Mouse (Mus musculus): ENCODE data around the gene Dll4. TPM values are rescaled to one million over a fixed set of nuclear protein-coding genes. Genes with fewer than 3 reads are reported as not detected.

Gene Dll4
- polyA plus RNA-seq, 1 experiment: not detected

GRCm38 (mm10) chr2:119355089-119355488 lies 29.5 kb downstream of the Dll4 start:
- H3K27me3 ChIP-seq (ENCODE audit: control insufficient read depth, insufficient read depth, insufficient read length): no peaks in the 10 kb centered on the region
- H3K79me2 ChIP-seq (ENCODE audit: control insufficient read depth, insufficient read depth): peaks cover 13% of the 10 kb centered on the region
- peaks cover 14% of the 10 kb centered on the region for H3K36me3 ChIP-seq (ENCODE audit: control insufficient read depth, insufficient read depth)
- H3ac ChIP-seq (ENCODE audit: control insufficient read depth, insufficient read length, low read depth): no peak overlapping the region
- no peak overlapping the region for H3K4me3 ChIP-seq (ENCODE audit: insufficient read depth, poor library complexity, severe bottlenecking)
- no peak for TF ChIP-seq MAX (IDR thresholded peaks at IDR 0.05)
- no peak for TF ChIP-seq FOSL1 (IDR thresholded peaks at IDR 0.05; ENCODE audit: insufficient read depth, low read length, poor library complexity, severe bottlenecking)
- TF ChIP-seq MYOG (IDR thresholded peaks at IDR 0.05; ENCODE audit: control insufficient read depth, extremely low read depth, insufficient read length): no peak
- no peak for TF ChIP-seq USF1 (IDR thresholded peaks at IDR 0.05; ENCODE audit: low read depth)
- TF ChIP-seq CEBPB (IDR thresholded peaks at IDR 0.05; ENCODE audit: low read depth): no peak
- TF ChIP-seq CTCF (IDR thresholded peaks at IDR 0.05; ENCODE audit: control insufficient read depth, insufficient read depth, insufficient read length): no peak
- TF ChIP-seq MYOD1 (IDR thresholded peaks at IDR 0.05; ENCODE audit: control insufficient read depth, insufficient read length, low read depth): no peak
- H3K79me3 ChIP-seq (ENCODE audit: low read depth): no peaks in the 10 kb centered on the region

GRCm38 (mm10) chr2:119355651-119356050 lies 30.1 kb downstream of the Dll4 start:
- H3K79me3 ChIP-seq (ENCODE audit: low read depth): no peaks in the 10 kb centered on the region
- TF ChIP-seq CTCF (IDR thresholded peaks at IDR 0.05; ENCODE audit: control insufficient read depth, insufficient read depth, insufficient read length): peak; percentile 24
- no peak for TF ChIP-seq USF1 (IDR thresholded peaks at IDR 0.05; ENCODE audit: low read depth)
- H3K4me3 ChIP-seq (ENCODE audit: insufficient read depth, poor library complexity, severe bottlenecking): no peak overlapping the region
- no peaks in the 10 kb centered on the region for H3K27me3 ChIP-seq (ENCODE audit: control insufficient read depth, insufficient read depth, insufficient read length)
- H3ac ChIP-seq (ENCODE audit: control insufficient read depth, insufficient read length, low read depth): no peak overlapping the region
- peaks cover 13% of the 10 kb centered on the region for H3K79me2 ChIP-seq (ENCODE audit: control insufficient read depth, insufficient read depth)
- peaks cover 14% of the 10 kb centered on the region for H3K36me3 ChIP-seq (ENCODE audit: control insufficient read depth, insufficient read depth)

- TF ChIP-seq MAX (IDR thresholded peaks at IDR 0.05) (no peak), CEBPB (IDR thresholded peaks at IDR 0.05; ENCODE audit: low read depth) (no peak), USF1 (IDR thresholded peaks at IDR 0.05; ENCODE audit: low read depth) (no peak), CTCF (IDR thresholded peaks at IDR 0.05; ENCODE audit: control insufficient read depth, insufficient read depth, insufficient read length) (no peak), FOSL1 (IDR thresholded peaks at IDR 0.05; ENCODE audit: insufficient read depth, low read length, poor library complexity, severe bottlenecking) (no peak), MYOD1 (IDR thresholded peaks at IDR 0.05; ENCODE audit: control insufficient read depth, insufficient read length, low read depth) (no peak), MYOG (IDR thresholded peaks at IDR 0.05; ENCODE audit: control insufficient read depth, extremely low read depth, insufficient read length) (no peak)
- Histone ChIP-seq H3K27me3 (ENCODE audit: control insufficient read depth, insufficient read depth, insufficient read length) (no peaks in the 10 kb centered on the region), H3K36me3 (ENCODE audit: control insufficient read depth, insufficient read depth) (peaks cover 15% of the 10 kb centered on the region), H3K4me3 (ENCODE audit: insufficient read depth, poor library complexity, severe bottlenecking) (no peak overlapping the region), H3K79me2 (ENCODE audit: control insufficient read depth, insufficient read depth) (peaks cover 12% of the 10 kb centered on the region), H3ac (ENCODE audit: control insufficient read depth, insufficient read length, low read depth) (no peak overlapping the region), H3K79me3 (ENCODE audit: low read depth) (no peaks in the 10 kb centered on the region)
These were observed 30.7 kb downstream of the Dll4 start for GRCm38 (mm10) chr2:119356310-119356709.

GRCm38 (mm10) chr2:119356805-119357204 lies 31.2 kb downstream of the Dll4 start:
- Histone ChIP-seq H3K4me3 (ENCODE audit: insufficient read depth, poor library complexity, severe bottlenecking) (no peak overlapping the region), H3ac (ENCODE audit: control insufficient read depth, insufficient read length, low read depth) (no peak overlapping the region), H3K79me3 (ENCODE audit: low read depth) (no peaks in the 10 kb centered on the region)

GRCm38 (mm10) chr2:119358249-119358648 lies 32.7 kb downstream of the Dll4 start:
- no peak for TF ChIP-seq USF1 (IDR thresholded peaks at IDR 0.05; ENCODE audit: low read depth)
- TF ChIP-seq MYOD1 (IDR thresholded peaks at IDR 0.05; ENCODE audit: control insufficient read depth, insufficient read length, low read depth): peak; percentile 15
- peak; percentile 47 for TF ChIP-seq MAX (IDR thresholded peaks at IDR 0.05)
- TF ChIP-seq MYOG (IDR thresholded peaks at IDR 0.05; ENCODE audit: control insufficient read depth, extremely low read depth, insufficient read length): no peak
- no peak for TF ChIP-seq FOSL1 (IDR thresholded peaks at IDR 0.05; ENCODE audit: insufficient read depth, low read length, poor library complexity, severe bottlenecking)
- peaks cover 16% of the 10 kb centered on the region for H3K36me3 ChIP-seq (ENCODE audit: control insufficient read depth, insufficient read depth)
- no peaks in the 10 kb centered on the region for H3K79me3 ChIP-seq (ENCODE audit: low read depth)
- H3ac ChIP-seq (ENCODE audit: control insufficient read depth, insufficient read length, low read depth): no peak overlapping the region
- H3K4me3 ChIP-seq (ENCODE audit: insufficient read depth, poor library complexity, severe bottlenecking): no peak overlapping the region
- no peaks in the 10 kb centered on the region for H3K27me3 ChIP-seq (ENCODE audit: control insufficient read depth, insufficient read depth, insufficient read length)
- H3K79me2 ChIP-seq (ENCODE audit: control insufficient read depth, insufficient read depth): no peaks in the 10 kb centered on the region

More at GRCm38 (mm10) chr2:119356805-119357204, 31.2 kb downstream of the Dll4 start:
- Histone ChIP-seq H3K79me2 (ENCODE audit: control insufficient read depth, insufficient read depth) (peaks cover 7% of the 10 kb centered on the region), H3K36me3 (ENCODE audit: control insufficient read depth, insufficient read depth) (peaks cover 18% of the 10 kb centered on the region), H3K27me3 (ENCODE audit: control insufficient read depth, insufficient read depth, insufficient read length) (no peaks in the 10 kb centered on the region)
- TF ChIP-seq MAX (IDR thresholded peaks at IDR 0.05): no peak
- no peak for TF ChIP-seq CEBPB (IDR thresholded peaks at IDR 0.05; ENCODE audit: low read depth)
- TF ChIP-seq FOSL1 (IDR thresholded peaks at IDR 0.05; ENCODE audit: insufficient read depth, low read length, poor library complexity, severe bottlenecking): no peak
- TF ChIP-seq CTCF (IDR thresholded peaks at IDR 0.05; ENCODE audit: control insufficient read depth, insufficient read depth, insufficient read length): no peak
- TF ChIP-seq MYOD1 (IDR thresholded peaks at IDR 0.05; ENCODE audit: control insufficient read depth, insufficient read length, low read depth): no peak
- TF ChIP-seq USF1 (IDR thresholded peaks at IDR 0.05; ENCODE audit: low read depth): no peak
- TF ChIP-seq MYOG (IDR thresholded peaks at IDR 0.05; ENCODE audit: control insufficient read depth, extremely low read depth, insufficient read length): no peak

- TF ChIP-seq MAX (IDR thresholded peaks at IDR 0.05): no peak
- no peak for TF ChIP-seq FOSL1 (IDR thresholded peaks at IDR 0.05; ENCODE audit: insufficient read depth, low read length, poor library complexity, severe bottlenecking)
- no peak for TF ChIP-seq CEBPB (IDR thresholded peaks at IDR 0.05; ENCODE audit: low read depth)
- no peak for TF ChIP-seq MYOD1 (IDR thresholded peaks at IDR 0.05; ENCODE audit: control insufficient read depth, insufficient read length, low read depth)
- no peak for TF ChIP-seq USF1 (IDR thresholded peaks at IDR 0.05; ENCODE audit: low read depth)
These were observed 34.2 kb downstream of the Dll4 start for GRCm38 (mm10) chr2:119359721-119360291.

More at GRCm38 (mm10) chr2:119359721-119360291, 34.2 kb downstream of the Dll4 start:
- peaks cover 4% of the 10 kb centered on the region for H3K36me3 ChIP-seq (ENCODE audit: control insufficient read depth, insufficient read depth)
- H3K79me2 ChIP-seq (ENCODE audit: control insufficient read depth, insufficient read depth): no peaks in the 10 kb centered on the region
- H3K27me3 ChIP-seq (ENCODE audit: control insufficient read depth, insufficient read depth, insufficient read length): no peaks in the 10 kb centered on the region
- H3ac ChIP-seq (ENCODE audit: control insufficient read depth, insufficient read length, low read depth): no peak overlapping the region
- H3K4me3 ChIP-seq (ENCODE audit: insufficient read depth, poor library complexity, severe bottlenecking): no peak overlapping the region
- H3K79me3 ChIP-seq (ENCODE audit: low read depth): no peaks in the 10 kb centered on the region
